Mouse (Mus musculus) right cerebral cortex, adult 2 months (tissue): ENCODE data around the gene Cnpy4.
A peak's percentile ranks its signal among the peaks of the same experiment; 100 is the strongest.

Experiments
- DNase-seq, 2 experiments: peaks; one replicate each; pipeline ENCODE4 v3.0.0; 2021 to 2022; ENCODE audit warnings: low spot score in 2 of 2

Gene Cnpy4

DNA sequence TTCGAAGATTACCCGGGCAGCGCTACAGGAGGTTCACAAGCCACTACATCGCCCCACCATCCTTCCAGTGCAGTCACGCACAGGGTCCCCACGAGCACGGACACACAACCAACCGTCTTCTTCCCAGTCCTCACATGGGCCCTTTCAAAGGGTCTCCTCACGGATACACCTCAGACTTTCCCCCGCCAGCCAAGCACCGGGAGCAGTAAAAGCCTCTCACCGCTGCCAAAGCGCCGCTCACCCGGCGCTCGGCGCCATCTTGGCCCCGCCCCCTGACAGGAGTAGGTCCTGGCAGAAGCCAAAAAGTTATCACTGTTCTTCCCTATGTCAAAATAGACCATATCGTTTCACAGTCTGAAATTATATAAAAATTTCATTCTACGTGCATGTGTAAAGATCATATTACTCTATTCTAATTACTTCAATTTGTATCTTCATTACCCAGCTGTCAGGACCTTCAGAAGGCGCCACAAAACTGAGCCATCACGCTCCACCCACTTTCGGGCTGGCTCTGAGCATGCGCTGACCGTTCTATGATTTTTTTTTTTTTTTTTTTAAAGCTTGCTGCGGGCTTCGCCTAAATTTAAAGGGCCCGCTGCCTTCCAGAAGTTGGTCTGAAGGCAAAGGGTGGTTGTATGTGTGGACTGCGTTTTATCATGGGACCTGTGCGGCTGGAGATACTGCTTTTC, at the start of gene Cnpy4, which contains the start of gene Taf6:
TSS of gene Cnpy4 (plus strand) at position 536 of the 689 bp plus-strand sequence.
TSS of gene Taf6 (minus strand) at position 502 of the 689 bp plus-strand sequence.
- peak; percentile 78 to 84 for DNase-seq

DNA sequence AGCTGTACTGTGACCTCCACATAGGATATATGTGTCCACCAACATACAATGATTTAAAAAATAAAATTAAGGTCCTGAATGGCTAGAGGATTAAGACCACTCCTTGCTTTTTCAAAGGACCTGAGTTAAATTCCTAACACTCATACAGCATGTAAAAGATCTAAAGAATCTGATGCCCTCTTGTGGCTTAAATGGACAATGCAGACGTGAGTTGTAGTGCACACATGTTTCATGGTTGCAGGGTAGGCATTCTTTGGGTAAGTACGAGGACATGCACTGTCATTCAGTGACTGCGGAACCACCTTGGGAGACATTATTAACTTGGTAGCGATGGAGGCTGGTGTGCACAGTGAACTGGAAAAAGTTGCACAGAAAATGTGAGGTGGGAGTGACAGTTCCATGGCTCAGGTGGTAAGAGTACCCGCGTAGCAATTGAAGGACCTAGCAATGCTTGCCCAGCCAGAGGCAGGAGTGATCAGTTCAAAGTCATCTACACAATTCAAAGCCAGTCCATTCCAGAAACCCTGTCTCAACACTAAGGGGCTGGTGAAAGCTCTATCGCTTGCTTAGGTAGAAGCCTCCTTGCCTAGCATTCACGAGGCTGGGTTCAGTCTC, 49.2 kb upstream of the Cnpy4 start:
- DNase-seq, result peak; percentile 28 to 32

DNA sequence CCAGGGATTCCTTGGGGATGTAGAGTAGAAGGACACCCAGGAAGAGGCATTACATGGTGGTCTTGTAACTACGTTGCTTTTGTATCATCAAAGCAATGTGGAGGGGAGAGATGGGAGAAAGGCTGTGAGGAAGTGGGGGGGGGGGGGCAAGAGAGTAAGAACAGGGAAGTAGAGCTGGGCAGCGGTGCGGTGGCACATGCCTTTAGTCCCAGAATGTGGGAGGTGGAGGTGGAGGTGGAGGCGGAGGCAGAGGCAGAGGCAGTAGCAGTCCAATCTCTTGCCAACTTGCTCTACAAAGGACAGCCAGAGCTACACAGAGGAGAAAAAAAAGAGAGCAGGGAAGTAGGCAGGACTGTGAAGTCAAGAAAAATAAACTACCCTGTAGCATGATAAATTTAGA, 48.7 kb upstream of the Cnpy4 start:
- no peak for DNase-seq

DNA sequence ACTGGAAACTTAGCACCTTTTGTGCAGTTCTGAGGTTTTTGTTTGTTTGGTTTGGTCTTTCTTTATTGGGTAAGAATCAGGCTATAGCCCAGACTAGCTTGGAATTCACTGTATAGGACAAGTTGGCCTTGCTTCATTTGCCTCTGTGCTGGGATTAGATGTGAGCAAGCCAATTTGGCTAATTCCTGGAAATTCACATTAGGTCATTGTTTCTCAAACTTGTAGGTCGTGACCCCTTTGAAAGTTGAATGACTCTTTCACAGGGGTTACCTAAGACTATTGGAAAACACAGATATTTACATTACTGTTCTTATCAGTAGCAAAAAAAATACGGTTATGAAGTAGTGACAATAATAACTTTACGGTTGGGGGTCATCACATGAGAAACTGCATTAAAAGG, 32.9 kb upstream of the Cnpy4 start:
- no peak for DNase-seq

DNA sequence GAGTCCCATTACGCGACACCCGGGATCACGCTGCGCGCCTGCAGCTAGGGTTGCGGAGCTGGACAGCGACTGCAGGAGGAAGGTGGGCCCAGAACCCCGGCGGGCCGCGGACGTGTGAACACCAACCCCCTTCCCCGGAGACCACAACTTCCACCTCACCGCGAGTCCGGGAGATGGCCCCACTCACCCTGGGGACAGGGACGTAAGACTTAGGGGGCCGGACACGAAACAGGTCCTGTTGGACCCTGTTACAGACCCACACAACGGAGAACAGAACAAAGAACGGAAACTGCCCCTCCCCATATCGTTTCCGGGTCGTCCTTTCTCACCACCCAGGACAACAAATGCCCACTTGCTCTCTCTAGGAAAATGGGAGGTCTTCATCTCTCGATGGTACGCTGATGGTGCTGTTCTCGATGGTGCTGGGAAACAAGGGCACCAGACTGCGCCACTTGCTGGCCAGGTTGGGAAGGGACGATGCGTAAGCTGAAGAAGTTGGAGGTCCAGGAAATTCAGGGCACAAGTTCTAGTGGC, 31.8 kb upstream of the Cnpy4 start, which contains the start of gene Zfp113:
TSS of gene Zfp113 (minus strand) at position 302 of the 534 bp plus-strand sequence.
- peak; percentile 92 to 95 for DNase-seq

DNA sequence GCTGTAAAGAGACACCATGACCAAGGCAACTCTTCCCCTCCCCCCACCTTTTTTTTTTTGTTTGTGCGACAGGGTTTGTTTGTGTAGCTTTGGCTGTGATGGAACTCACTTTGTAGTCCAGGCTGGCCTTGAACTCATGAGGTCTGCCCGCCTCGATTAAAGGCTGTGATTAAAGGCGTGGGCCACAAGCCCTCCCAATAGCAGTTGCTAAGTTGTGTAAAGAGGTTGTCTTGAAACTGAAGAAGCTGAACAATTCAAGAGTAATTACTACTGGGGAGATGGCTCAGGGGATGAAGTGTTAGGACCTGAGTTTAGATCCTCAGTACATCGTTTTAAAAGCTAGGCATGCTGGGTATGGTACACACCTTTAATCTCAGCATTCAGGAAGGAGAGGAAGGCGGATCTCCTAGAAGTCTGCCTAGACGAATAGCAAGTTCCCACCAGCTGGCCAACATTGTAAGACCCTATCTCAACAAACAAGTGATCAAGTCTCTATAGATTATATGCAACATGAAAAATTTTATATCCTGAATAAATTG, 27.0 kb upstream of the Cnpy4 start:
- DNase-seq, result no peak

DNA sequence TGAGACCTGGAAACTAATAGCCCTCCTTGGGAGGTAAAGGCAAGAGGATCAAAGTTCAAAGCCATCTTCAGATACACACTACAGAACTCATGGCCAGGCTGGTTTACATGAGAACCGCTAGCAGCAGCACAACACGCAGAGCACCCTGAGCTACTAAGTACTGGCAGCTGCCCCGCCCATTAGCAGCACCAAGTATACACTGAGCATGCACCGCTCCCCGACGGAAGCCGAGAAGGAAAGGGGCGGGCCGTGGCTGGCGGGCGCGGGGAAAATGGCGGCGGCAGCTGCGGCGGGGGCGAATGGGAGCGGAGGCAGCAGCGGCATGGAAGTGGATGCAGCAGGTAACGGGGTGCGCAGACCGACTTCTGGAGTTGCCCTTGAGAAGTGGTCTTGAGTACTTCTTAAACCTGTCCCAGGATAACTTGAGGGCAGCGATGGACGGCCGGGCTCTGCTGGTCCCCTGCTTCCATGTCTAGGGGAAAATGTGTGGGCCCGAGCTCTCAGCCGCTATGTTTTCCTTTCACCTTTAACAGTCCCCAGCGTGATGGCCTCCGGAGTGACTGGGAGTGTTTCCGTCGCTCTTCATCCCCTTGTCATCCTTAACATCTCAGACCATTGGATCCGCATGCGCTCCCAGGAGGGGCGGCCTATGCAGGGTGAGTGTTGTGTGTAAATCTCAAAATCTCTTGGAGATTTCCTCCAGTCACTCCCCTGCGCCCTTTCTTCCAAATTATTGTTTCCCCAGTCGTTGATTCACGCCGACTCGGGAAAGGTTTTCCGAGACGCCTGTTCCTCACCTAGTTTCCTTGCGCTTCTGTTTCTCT, 26.2 kb upstream of the Cnpy4 start, which contains the start of gene Cops6:
TSS of gene Cops6 (plus strand) at position 230 of the 824 bp plus-strand sequence.
- peak; percentile 95 to 98 for DNase-seq

DNA sequence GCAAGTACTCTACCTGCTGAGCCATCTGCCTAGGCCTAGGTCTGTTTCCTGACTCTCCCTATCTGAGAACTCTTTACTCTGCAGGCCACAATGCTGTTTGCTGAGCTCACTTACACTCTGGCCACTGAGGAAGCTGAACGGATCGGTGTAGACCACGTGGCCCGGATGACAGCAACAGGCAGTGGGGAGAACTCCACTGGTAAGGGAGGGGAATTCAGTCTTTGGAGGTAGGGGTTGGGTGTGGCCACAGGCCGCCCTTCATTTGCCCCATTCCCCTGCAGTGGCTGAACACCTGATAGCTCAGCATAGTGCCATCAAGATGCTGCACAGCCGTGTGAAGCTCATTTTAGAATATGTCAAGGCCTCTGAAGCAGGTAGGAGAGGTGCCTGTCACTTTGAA, 24.2 kb upstream of the Cnpy4 start:
- no peak for DNase-seq

DNA sequence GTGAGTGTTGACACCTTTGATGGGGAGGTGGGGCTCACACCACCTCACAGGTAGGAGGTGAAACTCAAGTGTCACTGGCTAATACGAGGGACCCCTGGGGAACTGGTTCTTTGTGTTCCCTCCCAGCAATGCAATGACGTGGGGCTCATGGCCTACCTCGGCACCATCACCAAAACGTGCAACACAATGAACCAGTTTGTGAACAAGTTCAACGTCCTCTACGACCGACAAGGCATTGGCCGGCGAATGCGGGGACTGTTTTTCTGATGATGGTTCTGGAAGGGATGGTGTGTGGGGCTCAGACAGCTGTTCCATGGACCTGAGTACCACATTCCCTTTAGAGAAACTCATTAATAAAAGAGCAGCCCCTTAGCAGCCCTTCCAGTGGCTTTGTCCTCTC, 23.7 kb upstream of the Cnpy4 start:
- no peak for DNase-seq

DNA sequence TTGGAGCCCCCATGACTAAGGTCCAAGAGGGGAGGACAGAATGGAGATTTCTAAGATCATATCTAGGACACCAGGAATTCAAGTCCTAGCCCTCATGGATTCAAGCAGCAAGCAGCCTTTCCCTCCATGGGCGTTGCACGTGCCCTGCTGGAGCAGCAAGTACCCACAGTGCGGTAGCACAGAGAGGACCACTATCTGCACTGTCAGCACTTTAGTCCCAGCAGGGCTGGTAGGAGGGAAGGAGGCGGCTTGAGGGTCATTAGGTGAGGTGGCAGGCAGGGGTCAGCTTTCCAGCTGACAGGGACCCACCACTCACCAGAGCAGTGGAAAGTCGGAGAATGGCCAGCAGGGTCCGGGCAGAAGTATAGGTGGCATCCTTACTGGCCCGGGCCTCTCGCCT, 21.7 kb upstream of the Cnpy4 start:
- DNase-seq, result no peak

DNA sequence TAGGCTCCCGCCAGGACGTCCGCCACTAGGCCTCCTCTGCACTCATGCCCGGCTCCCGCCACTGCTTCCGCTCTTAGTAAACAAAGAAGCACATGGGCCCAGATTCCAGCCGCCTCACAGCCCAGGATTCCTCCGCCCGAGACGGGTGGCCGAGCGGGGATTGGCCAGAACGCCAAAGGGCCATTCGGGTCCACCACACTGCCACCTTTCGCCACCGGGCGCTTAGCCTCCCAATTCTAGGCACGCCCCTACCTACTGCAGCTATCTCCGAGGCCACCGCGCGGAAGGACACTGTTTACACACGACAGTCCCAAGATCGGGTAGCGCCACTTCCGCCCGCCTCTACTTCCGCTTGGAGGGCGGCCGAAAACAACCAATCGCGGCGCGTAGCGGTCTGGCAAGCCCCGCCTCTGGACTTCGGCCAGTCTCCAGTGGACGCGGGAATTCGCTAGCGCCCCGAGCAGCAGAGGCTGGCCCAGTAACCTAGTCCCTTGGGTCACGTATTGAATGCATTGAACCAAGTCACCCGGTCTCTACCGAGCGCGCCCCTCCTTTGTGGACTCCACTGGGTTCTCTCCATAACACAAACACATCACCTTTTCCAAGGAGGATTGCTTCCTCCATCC, 16.2 kb upstream of the Cnpy4 start:
- DNase-seq, result peak; percentile 96 to 97

DNA sequence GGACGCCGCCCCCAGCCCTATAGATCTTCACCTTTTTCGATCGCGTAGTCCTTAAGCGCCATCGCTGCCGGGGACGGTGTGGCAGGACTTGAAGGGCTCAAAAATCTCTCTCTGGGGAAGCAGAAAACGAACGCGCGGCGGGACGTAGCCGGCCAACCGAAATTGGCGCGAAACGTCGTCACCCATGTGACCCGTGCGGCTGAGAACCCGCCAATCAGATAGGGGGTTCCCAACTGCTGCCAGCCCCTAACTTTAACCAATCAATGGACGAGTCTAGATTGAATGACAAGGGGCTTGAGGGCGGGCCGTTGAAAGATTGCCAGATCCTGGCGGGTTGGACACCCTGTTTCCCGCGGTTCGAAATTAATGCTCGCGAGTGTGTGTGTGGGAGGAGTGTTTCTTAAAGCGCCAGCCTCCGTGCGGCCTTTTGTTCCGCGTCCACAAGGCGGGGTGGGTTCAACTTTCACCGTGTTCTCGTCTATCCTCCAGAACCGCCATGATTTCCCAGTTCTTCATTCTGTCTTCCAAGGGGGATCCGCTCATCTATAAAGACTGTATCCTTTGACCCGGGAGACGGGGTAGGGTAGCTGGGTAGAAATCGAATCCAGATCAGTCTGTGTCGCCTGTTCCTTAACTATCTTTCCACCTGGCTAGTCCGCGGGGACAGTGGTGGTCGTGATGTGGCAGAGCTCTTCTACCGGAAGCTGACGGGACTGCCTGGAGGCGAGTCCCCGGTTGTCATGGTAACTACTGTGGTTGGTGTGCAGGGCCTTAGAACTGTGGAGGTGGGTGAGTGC, 15.4 kb upstream of the Cnpy4 start, which contains the start of the genes Ap4m1 and Mcm7:
TSS of gene Ap4m1 (plus strand) at position 308 of the 797 bp plus-strand sequence.
TSS of gene Mcm7 (minus strand) at position 728 of the 797 bp plus-strand sequence.
- DNase-seq, result peak; percentile 98

DNA sequence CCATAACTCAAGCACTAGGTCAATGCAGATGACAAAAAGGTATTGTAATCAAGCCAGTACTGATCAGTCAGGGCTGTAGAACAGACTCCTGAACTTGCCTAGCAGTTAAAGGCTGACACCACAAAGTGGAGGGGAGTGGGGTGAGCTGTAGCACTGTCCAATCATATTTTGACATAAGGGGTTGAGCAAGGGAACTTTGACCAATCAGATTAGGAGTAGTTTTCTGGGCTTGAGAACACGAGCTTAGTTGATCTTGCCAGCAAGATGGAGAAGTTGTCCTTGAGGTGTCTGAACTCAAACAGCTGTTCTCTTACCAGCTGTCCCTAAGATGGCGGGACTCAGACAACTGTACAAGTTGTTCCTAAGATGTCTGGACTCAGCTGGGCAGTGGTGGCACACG, 14.1 kb upstream of the Cnpy4 start:
- no peak for DNase-seq

DNA sequence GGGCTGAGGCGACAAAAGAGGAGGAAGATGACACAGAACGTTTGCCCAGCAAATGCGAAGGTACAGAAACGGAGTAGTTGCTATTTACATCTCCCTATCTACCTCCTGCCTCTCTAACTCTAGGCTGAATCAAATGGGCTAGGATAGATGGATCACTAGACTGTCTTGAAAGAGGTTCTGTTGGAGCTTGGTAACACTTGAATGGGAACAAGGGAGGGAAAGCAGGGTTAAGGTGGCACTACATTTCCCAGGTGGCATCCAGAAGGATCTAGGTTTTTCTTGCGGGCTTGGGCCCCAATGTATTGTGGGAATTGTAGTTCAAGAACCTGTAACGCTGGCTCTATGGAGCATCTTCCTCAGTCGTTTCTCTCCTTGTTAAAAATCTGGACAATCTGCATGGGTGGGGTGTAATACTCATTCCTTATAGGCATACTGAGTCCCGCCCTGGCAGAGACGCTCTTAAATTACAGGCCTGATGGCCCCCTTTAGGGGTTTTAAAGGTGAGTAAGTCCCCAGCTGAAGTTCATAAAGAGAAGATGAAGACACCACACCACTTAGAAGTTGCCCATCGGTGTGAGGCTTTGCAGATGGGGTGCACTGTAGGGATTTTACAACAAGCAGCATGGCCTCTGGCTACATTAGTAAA, 499 bp downstream of the Cnpy4 start:
- peak; percentile 82 to 85 for DNase-seq

DNA sequence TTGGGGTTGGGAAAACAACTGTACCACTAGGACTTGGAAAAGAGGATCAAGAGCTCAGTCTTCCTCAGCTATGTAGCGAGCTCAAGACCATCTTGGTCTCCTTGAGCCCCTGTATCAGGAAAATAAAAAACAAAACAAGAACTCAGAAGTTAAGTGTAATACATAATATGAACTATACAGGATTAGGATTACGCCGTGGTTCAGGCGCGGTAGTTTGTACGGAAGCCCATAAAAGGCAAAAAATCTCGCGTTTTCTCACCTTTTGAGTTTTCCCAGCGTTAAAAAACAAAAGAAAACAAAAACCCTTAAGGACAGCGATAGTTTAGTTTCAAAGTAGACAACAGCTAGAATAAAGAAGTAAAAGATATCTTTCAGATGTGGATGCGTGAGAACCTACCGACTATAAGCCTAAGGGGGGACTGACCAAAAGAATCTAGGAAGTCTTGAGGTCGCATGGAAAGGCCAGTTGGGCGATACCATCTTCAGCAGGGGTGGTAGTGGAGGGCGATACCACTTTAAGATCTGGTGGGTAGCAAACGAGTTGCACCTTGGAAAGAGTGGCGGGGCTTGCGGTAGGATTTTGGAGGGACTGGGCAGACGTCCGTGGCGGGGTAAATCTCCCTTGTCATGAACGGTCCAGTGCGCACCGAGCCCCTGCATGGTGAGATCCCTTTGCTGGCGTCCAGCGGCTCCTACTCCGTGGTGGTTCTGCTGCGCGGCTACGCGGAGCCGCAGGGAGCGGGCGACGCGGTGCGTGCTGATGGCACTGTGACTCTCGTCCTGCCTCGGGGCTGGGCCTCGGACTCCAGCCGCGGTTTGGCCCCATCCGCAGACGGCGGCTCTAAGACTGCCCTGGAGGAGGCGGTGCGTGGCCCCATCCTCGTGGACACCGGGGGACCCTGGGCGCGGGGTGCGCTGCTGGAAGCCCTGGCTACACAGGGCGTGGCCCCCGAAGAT, 6.8 kb downstream of the Cnpy4 start, which contains the start of gene Mblac1:
TSS of gene Mblac1 (plus strand) at position 544 of the 957 bp plus-strand sequence.
- peak; percentile 88 to 90 for DNase-seq

DNA sequence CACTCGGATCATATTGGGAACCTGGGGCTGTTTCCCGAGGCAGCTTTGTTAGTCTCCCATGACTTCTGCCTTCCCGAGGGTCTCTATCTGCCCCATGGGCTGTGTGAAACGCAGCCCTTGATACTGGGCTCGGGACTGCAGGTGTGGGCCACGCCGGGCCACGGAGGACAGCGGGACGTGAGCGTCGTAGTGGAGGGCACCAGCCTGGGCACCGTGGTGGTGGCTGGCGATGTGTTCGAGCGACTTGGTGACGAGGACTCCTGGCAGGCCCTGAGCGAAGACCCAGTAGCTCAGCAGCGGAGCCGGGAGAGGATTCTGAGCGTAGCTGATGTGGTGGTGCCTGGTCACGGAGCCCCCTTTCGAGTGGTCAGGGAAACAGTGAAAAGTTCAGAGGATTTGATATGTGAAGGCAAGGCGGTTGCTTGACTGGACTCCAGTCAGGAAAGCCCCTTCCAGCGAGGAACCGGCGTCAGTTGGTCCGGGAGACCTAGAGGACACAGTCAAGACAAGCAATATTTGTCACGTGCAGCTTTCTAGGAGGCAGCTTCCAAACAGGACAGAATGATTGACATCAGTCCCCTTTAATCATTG, 7.6 kb downstream of the Cnpy4 start:
- peak; percentile 37 to 47 for DNase-seq

DNA sequence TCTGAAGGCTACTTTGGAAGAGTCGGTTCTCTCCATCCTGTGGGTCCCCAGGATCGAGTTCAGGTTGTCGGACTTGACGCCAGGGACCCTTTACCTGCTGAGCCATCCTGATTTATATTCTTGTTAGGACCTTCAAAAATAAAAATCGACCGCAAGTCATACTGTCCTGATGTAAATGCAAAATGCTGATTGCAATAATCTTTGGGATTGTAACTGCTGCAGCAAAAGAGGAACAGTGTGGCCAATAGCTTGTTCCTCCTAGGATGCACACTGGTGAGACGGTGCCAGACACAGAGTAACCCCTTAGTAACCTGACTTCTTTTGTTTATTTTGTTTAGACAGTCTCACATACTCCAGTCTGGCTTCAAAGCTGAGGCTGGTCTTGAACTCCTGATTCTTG, 8.2 kb downstream of the Cnpy4 start:
- DNase-seq, result no peak

DNA sequence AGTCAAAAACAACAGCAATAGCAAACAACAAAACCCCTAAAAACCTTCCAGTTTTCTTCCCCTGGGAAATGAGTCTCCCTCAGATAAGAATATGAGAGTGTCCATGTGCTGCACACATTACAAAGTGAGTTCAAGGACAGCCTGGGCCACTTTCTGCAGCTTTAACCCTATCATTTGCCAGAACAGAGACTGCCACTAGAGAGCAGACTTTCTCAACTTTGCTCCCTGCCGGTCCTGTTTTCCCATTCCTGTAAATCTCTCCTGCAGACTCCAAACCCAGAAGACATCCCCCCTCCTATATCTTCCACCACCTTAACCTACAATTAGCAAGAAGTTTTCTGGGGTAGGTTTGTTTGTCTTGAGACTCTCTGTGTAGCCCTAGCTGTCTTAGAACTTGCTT, 12.3 kb downstream of the Cnpy4 start:
- no peak for DNase-seq
